Mouse (Mus musculus) spleen, adult 2 months (tissue): ENCODE results near the gene Gm9936.

Source experiments
- CTCF ChIP-seq: fragments of 200-500 bp; IDR thresholded peaks from 2 replicates; pipeline ENCODE4 v1.5.1; 2011; ENCODE audit warnings: mild to moderate bottlenecking, inconsistent platforms; ENCODE audit not compliant: insufficient read depth, insufficient read length, insufficient replicate concordance; ENCODE audit errors: extremely low read depth
- POLR2A ChIP-seq: fragments of 200-500 bp; IDR thresholded peaks from 2 replicates; pipeline ENCODE4 v1.6.1; 2011; ENCODE audit warnings: low read depth, low read length, inconsistent platforms

GRCm38 (mm10) chr5:114886801-114887200, 28.3 kb upstream of the Gm9936 start:
- TF ChIP-seq POLR2A (no peak), CTCF (no peak)
